Mouse (Mus musculus): Measurements from ENCODE around the gene Phf20. TPM values are rescaled to one million over a fixed set of nuclear protein-coding genes. Genes with fewer than 3 reads are reported as not detected.

Gene Phf20
- total and polyA plus RNA-seq, 2 experiments from 2014 or later = 10.6 to 30.4 TPM

- Histone ChIP-seq H3K4me3 (ENCODE audit: low read depth, low read length) (no peak overlapping the region), H3K4me2 (ENCODE audit: low read depth, low read length) (no peak overlapping the region)
These were observed 114.7 kb downstream of the Phf20 start for GRCm38 (mm10) chr2:156310945-156311344.

GRCm38 (mm10) chr2:156311441-156311840 is 115.2 kb downstream of the Phf20 start:
- H3K4me1 ChIP-seq (ENCODE audit: control insufficient read depth, insufficient read depth) = no peaks in the 10 kb centered on the region
- no peak for ATAC-seq (ENCODE audit: insufficient read depth, low read depth)
- H3K9ac ChIP-seq (replicated peaks; ENCODE audit: low read depth, low read length) = peak overlapping the region; percentile 92
- H3K27me3 ChIP-seq (ENCODE audit: control insufficient read depth, insufficient read depth, low read length) = no peaks in the 10 kb centered on the region
- no peak for TF ChIP-seq EP300 (IDR thresholded peaks at IDR 0.05; ENCODE audit: low read depth)
- peak overlapping the region; percentile 99 for H3K27ac ChIP-seq (ENCODE audit: low read depth)
- H3K36me3 ChIP-seq (replicated peaks; ENCODE audit: control insufficient read depth, insufficient read depth, low read length) = no peaks in the 10 kb centered on the region
- peak overlapping the region; percentile 91 for H3K4me2 ChIP-seq (ENCODE audit: low read depth, low read length)
- H3K9me3 ChIP-seq (replicated peaks; ENCODE audit: control insufficient read depth, low read length) = no peaks in the 10 kb centered on the region
- H3K4me3 ChIP-seq (ENCODE audit: low read depth, low read length) = peak overlapping the region; percentile 80
- 16% methylated on average over 8 of the region's 8 CpGs for WGBS
- DNase-seq (ENCODE audit: low spot score) = no peak

More at GRCm38 (mm10) chr2:156310945-156311344, 114.7 kb downstream of the Phf20 start:
- Histone ChIP-seq H3K4me1 (ENCODE audit: control insufficient read depth, insufficient read depth) (no peaks in the 10 kb centered on the region), H3K27me3 (ENCODE audit: control insufficient read depth, insufficient read depth, low read length) (no peaks in the 10 kb centered on the region), H3K36me3 (replicated peaks; ENCODE audit: control insufficient read depth, insufficient read depth, low read length) (0 out of 2 replicates have a peak, but pooled peaks cover 4% of the 10 kb centered on the region), H3K9me3 (replicated peaks; ENCODE audit: control insufficient read depth, low read length) (no peaks in the 10 kb centered on the region), H3K9ac (replicated peaks; ENCODE audit: low read depth, low read length) (no peak overlapping the region), H3K27ac (ENCODE audit: low read depth) (no peak overlapping the region)
- no peak for TF ChIP-seq CTCF (IDR thresholded peaks at IDR 0.05; ENCODE audit: low read depth)
- no peak for TF ChIP-seq EP300 (IDR thresholded peaks at IDR 0.05; ENCODE audit: low read depth)
- no peak for ATAC-seq (ENCODE audit: insufficient read depth, low read depth)
- WGBS = 90% methylated on average over 5 of the region's 5 CpGs
- DNase-seq (ENCODE audit: low spot score) = no peak

- TF ChIP-seq EP300 (IDR thresholded peaks at IDR 0.05; ENCODE audit: low read depth) (no peak; the same call in 1 of the 2 replicates), CTCF (IDR thresholded peaks at IDR 0.05; ENCODE audit: low read depth) (no peak)
- Histone ChIP-seq H3K27ac (ENCODE audit: low read depth) (peak overlapping the region; percentile 99), H3K9me3 (replicated peaks; ENCODE audit: control insufficient read depth, low read length) (no peaks in the 10 kb centered on the region), H3K9ac (replicated peaks; ENCODE audit: low read depth, low read length) (peak overlapping the region; percentile 92), H3K27me3 (ENCODE audit: control insufficient read depth, insufficient read depth, low read length) (no peaks in the 10 kb centered on the region), H3K4me2 (ENCODE audit: low read depth, low read length) (peak overlapping the region; percentile 91), H3K36me3 (replicated peaks; ENCODE audit: control insufficient read depth, insufficient read depth, low read length) (no peaks in the 10 kb centered on the region), H3K4me1 (ENCODE audit: control insufficient read depth, insufficient read depth) (no peaks in the 10 kb centered on the region), H3K4me3 (ENCODE audit: low read depth, low read length) (peak overlapping the region; percentile 80)
- DNase-seq (ENCODE audit: low spot score) (peak; percentile 38), ATAC-seq (ENCODE audit: insufficient read depth, low read depth) (peak; percentile 77)
- WGBS = under 1% methylated on average over 44 of the region's 53 CpGs
These were observed 115.6 kb downstream of the Phf20 start for GRCm38 (mm10) chr2:156311841-156312291.

GRCm38 (mm10) chr2:156312297-156312897 is 116.1 kb downstream of the Phf20 start, which contains the start of the genes Cnbd2 and Scand1:
TSS of gene Cnbd2 (plus strand) at chr2:156312299.
TSS of gene Scand1 (minus strand) at chr2:156312704.
- Histone ChIP-seq H3K36me3 (replicated peaks; ENCODE audit: control insufficient read depth, insufficient read depth, low read length) (no peaks in the 10 kb centered on the region), H3K27me3 (ENCODE audit: control insufficient read depth, insufficient read depth, low read length) (no peaks in the 10 kb centered on the region), H3K4me1 (ENCODE audit: control insufficient read depth, insufficient read depth) (no peaks in the 10 kb centered on the region), H3K9ac (replicated peaks; ENCODE audit: low read depth, low read length) (peak within 1 kb of the TSS; percentile 92), H3K4me3 (ENCODE audit: low read depth, low read length) (peak within 1 kb of the TSS; percentile 80), H3K9me3 (replicated peaks; ENCODE audit: control insufficient read depth, low read length) (no peaks in the 10 kb centered on the region), H3K27ac (ENCODE audit: low read depth) (peak within 1 kb of the TSS; percentile 99), H3K4me2 (ENCODE audit: low read depth, low read length) (peak within 1 kb of the TSS; percentile 91)
- WGBS = under 1% methylated on average over 48 of the region's 49 CpGs
- ATAC-seq (ENCODE audit: insufficient read depth, low read depth) (peak; percentile 90), DNase-seq (ENCODE audit: low spot score) (peak; percentile 83)
- peak; percentile 20 for TF ChIP-seq CTCF (IDR thresholded peaks at IDR 0.05; ENCODE audit: low read depth)
- TF ChIP-seq EP300 (IDR thresholded peaks at IDR 0.05; ENCODE audit: low read depth) = no peak

- Histone ChIP-seq H3K36me3 (replicated peaks; ENCODE audit: control insufficient read depth, insufficient read depth, low read length) (no peaks in the 10 kb centered on the region), H3K4me3 (ENCODE audit: low read depth, low read length) (peak overlapping the region; percentile 80), H3K9me3 (replicated peaks; ENCODE audit: control insufficient read depth, low read length) (no peaks in the 10 kb centered on the region), H3K27me3 (ENCODE audit: control insufficient read depth, insufficient read depth, low read length) (no peaks in the 10 kb centered on the region), H3K9ac (replicated peaks; ENCODE audit: low read depth, low read length) (peak overlapping the region; percentile 92; the same call in 1 of the 2 replicates), H3K27ac (ENCODE audit: low read depth) (0 out of 2 replicates have a peak overlapping the region, but pooled peaks have one; percentile 99), H3K4me1 (ENCODE audit: control insufficient read depth, insufficient read depth) (no peaks in the 10 kb centered on the region), H3K4me2 (ENCODE audit: low read depth, low read length) (peak overlapping the region; percentile 91)
- TF ChIP-seq EP300 (IDR thresholded peaks at IDR 0.05; ENCODE audit: low read depth) = no peak
- TF ChIP-seq CTCF (IDR thresholded peaks at IDR 0.05; ENCODE audit: low read depth) = no peak
- DNase-seq (ENCODE audit: low spot score) (no peak), ATAC-seq (ENCODE audit: insufficient read depth, low read depth) (no peak)
- 54% methylated on average over 3 of the region's 3 CpGs for WGBS
These were observed 116.9 kb downstream of the Phf20 start for GRCm38 (mm10) chr2:156313153-156313552.
